Mouse (Mus musculus) liver, adult 2 months (tissue): ENCODE data around the gene Uggt1. TPM values are rescaled to one million over a fixed set of nuclear protein-coding genes. Genes with fewer than 3 reads are reported as not detected.
A peak's percentile ranks its signal among the peaks of the same experiment; 100 is the strongest.

Source experiments
- DNase-seq: peaks from one replicate; pipeline ENCODE4 v3.0.0-alpha.2; 2011; ENCODE audit warnings: low read depth, low spot score; ENCODE audit errors: extremely low read depth
- H3K27ac ChIP-seq: fragments of 200-500 bp; replicated peaks from 2 replicates; pipeline ENCODE4 v1.5.1; 2012; ENCODE audit warnings: low read depth, mild to moderate bottlenecking, control low read depth, inconsistent platforms, low read length; ENCODE audit not compliant: insufficient read depth
- H3K27me3 ChIP-seq: fragments of 200-500 bp; 2 replicates; pipeline ENCODE4 v1.6.1; 2012; ENCODE audit warnings: mild to moderate bottlenecking, moderate library complexity, low read length, inconsistent platforms; ENCODE audit not compliant: control insufficient read depth, insufficient read depth
- H3K36me3 ChIP-seq: fragments of 200-500 bp; 2 replicates; pipeline ENCODE4 v1.6.1; 2012; ENCODE audit warnings: low read length, inconsistent platforms; ENCODE audit not compliant: control insufficient read depth, insufficient read depth
- H3K4me1 ChIP-seq: fragments of 200-500 bp; 2 replicates; pipeline ENCODE4 v1.6.1; 2011; ENCODE audit warnings: low read length; ENCODE audit not compliant: control insufficient read depth, insufficient read depth
- H3K4me3 ChIP-seq: fragments of 200-500 bp; 2 replicates; pipeline ENCODE4 v1.5.1; 2011; ENCODE audit warnings: low read depth, mild to moderate bottlenecking, control low read depth, low read length, moderate library complexity; ENCODE audit not compliant: insufficient read depth
- H3K79me2 ChIP-seq: fragments of 200-500 bp; 2 replicates; pipeline ENCODE4 v1.6.1; 2012; ENCODE audit warnings: inconsistent platforms, mild to moderate bottlenecking, low read length, moderate library complexity; ENCODE audit not compliant: control insufficient read depth, insufficient read depth
- H3K9ac ChIP-seq: fragments of 200-500 bp; 2 replicates; pipeline ENCODE4 v1.6.1; 2012; ENCODE audit warnings: low read depth, mild to moderate bottlenecking, control low read depth, inconsistent platforms, low read length
- CTCF ChIP-seq: fragments of 200-500 bp; IDR thresholded peaks from 2 replicates; pipeline ENCODE4 v1.5.1; 2011; ENCODE audit warnings: low read depth, low read length, control low read depth
- POLR2A ChIP-seq: fragments of 200-500 bp; IDR thresholded peaks from 2 replicates; pipeline ENCODE4 v1.6.1; 2011; ENCODE audit warnings: low read length, control low read depth; ENCODE audit not compliant: insufficient read depth; ENCODE audit errors: extremely low read depth
- WGBS: fragments of 180-500 bp; shearing (Covaris S2); methylation state at CpG from one replicate; pipeline ENCODE4 v1.1.7; 2018; 5-methylcytosine and 5-hydroxymethylcytosine counted together
- polyA plus RNA-seq: library from polyadenylated mRNA; depleted of rRNA; stranded (reverse); fragments of >200 nt; gene quantifications from 2 replicates; pipeline ENCODE4 v1.2.3, GENCODE M21; 2012
- total RNA-seq: library from RNA; depleted of rRNA; stranded (reverse); fragments of >200 nt; gene quantifications from 2 replicates; pipeline ENCODE4 v1.2.3, GENCODE M21; 2014

The Uggt1 gene
- total and polyA plus RNA-seq, 2 experiments: 11.6 to 44.5 TPM

GRCm38 (mm10) chr1:36275635-36276389, 31.3 kb upstream of the Uggt1 start:
- Histone ChIP-seq H3K4me1 (no peaks in the 10 kb centered on the region), H3K9ac (no peak overlapping the region), H3K27me3 (no peaks in the 10 kb centered on the region), H3K79me2 (no peaks in the 10 kb centered on the region), H3K4me3 (no peak overlapping the region), H3K36me3 (no peaks in the 10 kb centered on the region), H3K27ac (no peak overlapping the region)
- TF ChIP-seq CTCF (no peak), POLR2A (no peak)
- DNase-seq: no peak
- 75% methylated on average over 13 of the region's 13 CpGs for whole genome bisulfite sequencing

GRCm38 (mm10) chr1:36274455-36274854, 29.9 kb upstream of the Uggt1 start, which contains the start of gene Neurl3:
Neurl3 (minus strand) TSS chr1:36274679.
- H3K36me3 ChIP-seq: no peaks in the 10 kb centered on the region
- peak within 1 kb of the TSS; percentile 72 for H3K27ac ChIP-seq
- peak within 1 kb of the TSS; percentile 57 for H3K9ac ChIP-seq
- no peaks in the 10 kb centered on the region for H3K79me2 ChIP-seq
- peak within 1 kb of the TSS; percentile 59 for H3K4me3 ChIP-seq
- no peaks in the 10 kb centered on the region for H3K4me1 ChIP-seq
- TF ChIP-seq CTCF (no peak), POLR2A (no peak)
- H3K27me3 ChIP-seq: no peaks in the 10 kb centered on the region; the same call in 1 of the 2 replicates
- no peak for DNase-seq
- WGBS: 64% methylated on average over 5 of the region's 5 CpGs

GRCm38 (mm10) chr1:36273288-36273687, 28.8 kb upstream of the Uggt1 start:
- H3K36me3 ChIP-seq: no peaks in the 10 kb centered on the region
- H3K9ac ChIP-seq: peak overlapping the region; percentile 75
- TF ChIP-seq CTCF: no peak
- peak; percentile 39; the same call in 1 of the 2 replicates for TF ChIP-seq POLR2A
- 17% methylated on average over 9 of the region's 9 CpGs for WGBS
- peak overlapping the region; percentile 59 for H3K4me3 ChIP-seq
- peaks cover 4% of the 10 kb centered on the region; the same call in 1 of the 2 replicates for H3K27me3 ChIP-seq
- peak; percentile 59 for DNase-seq
- peak overlapping the region; percentile 84 for H3K27ac ChIP-seq
- H3K79me2 ChIP-seq: no peaks in the 10 kb centered on the region
- H3K4me1 ChIP-seq: no peaks in the 10 kb centered on the region

GRCm38 (mm10) chr1:36272546-36272945, 28.0 kb upstream of the Uggt1 start:
- DNase-seq: no peak
- Histone ChIP-seq H3K36me3 (no peaks in the 10 kb centered on the region), H3K27ac (peak overlapping the region; percentile 84), H3K9ac (peak overlapping the region; percentile 60), H3K4me1 (peaks cover under 1% of the 10 kb centered on the region; the same call in 1 of the 2 replicates), H3K4me3 (peak overlapping the region; percentile 59), H3K27me3 (peaks cover 4% of the 10 kb centered on the region; the same call in 1 of the 2 replicates), H3K79me2 (no peaks in the 10 kb centered on the region)
- WGBS: 52% methylated on average over 5 of the region's 5 CpGs
- TF ChIP-seq POLR2A: no peak
- no peak for TF ChIP-seq CTCF

- TF ChIP-seq POLR2A (no peak), CTCF (no peak)
- Histone ChIP-seq H3K27ac (peak overlapping the region; percentile 67), H3K4me1 (peaks cover 3% of the 10 kb centered on the region), H3K4me3 (peak overlapping the region; percentile 32), H3K27me3 (peaks cover 4% of the 10 kb centered on the region; the same call in 1 of the 2 replicates), H3K79me2 (no peaks in the 10 kb centered on the region), H3K9ac (peak overlapping the region; percentile 41), H3K36me3 (no peaks in the 10 kb centered on the region)
- no peak for DNase-seq
- 51% methylated on average over 8 of the region's 8 CpGs for WGBS
Measured at GRCm38 (mm10) chr1:36271516-36272230, 27.2 kb upstream of the Uggt1 start.
